Mouse (Mus musculus): ENCODE measurements around the gene Gm3448. TPM values are rescaled to one million over a fixed set of nuclear protein-coding genes. Genes with fewer than 3 reads are reported as not detected.
A peak's percentile ranks its signal among the peaks of the same experiment; 100 is the strongest.
"Not testable (repeated sequence)": the region's sequence is repeated elsewhere in the genome, so short reads cannot be mapped to it uniquely, and the experiment has no call there.

Gm3448 gene
- polyA plus RNA-seq, 1 experiment from 2014 or later: 5.6 TPM

DNA sequence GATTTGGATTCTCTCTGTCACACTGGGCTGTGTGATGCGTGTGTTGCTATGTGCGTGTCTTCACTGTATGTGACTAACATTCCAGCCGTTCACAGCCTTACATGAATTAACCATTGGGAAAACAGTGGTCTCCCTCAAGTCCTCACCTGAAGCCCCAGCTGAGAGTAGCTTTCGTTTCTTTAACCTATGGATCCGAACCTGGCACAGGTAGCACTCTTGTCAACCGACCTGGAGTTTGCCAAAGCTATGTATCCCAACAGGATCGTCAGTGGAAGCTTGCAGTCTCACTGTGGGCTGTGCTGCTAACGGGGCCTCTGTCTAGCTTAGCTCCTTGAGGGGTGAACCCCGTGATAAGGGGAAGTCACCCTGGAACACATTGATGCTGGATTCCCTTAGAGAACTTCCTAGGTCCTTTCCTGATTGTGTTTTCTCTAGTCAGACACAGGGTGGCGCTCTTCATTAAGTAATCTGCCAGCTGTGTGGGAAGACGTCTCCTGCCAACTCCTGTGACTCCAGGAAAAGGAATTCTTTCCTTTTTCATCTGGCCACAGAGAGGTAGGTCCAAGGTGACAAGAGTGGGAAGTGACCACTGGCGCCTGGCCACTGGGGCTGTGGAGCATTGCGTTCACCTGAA is 24.2 kb upstream of the Gm3448 start:
- H3K9ac ChIP-seq: 0 out of 2 replicates have a peak overlapping the region, but pooled peaks have one; percentile 2
- peak overlapping the region; percentile 63; the same call in 1 of the 2 replicates for H3K27ac ChIP-seq
- ATAC-seq: peak; percentile 81
- H3K9me3 ChIP-seq (replicated peaks): no peaks in the 10 kb centered on the region
- H3K4me2 ChIP-seq: peak overlapping the region; percentile 42
- 38% methylated on average over 13 of the region's 13 CpGs for WGBS
- peaks cover 12% of the 10 kb centered on the region for H3K4me1 ChIP-seq
- peaks cover 31% of the 10 kb centered on the region for H3K36me3 ChIP-seq (ENCODE audit: poor library complexity, severe bottlenecking)
- H3K27me3 ChIP-seq: no peaks in the 10 kb centered on the region
- H3K4me3 ChIP-seq: no peak overlapping the region

- H3K27ac ChIP-seq: no peak overlapping the region
- H3K27me3 ChIP-seq: no peaks in the 10 kb centered on the region
- H3K9ac ChIP-seq: no peak overlapping the region
- no peak overlapping the region for H3K4me2 ChIP-seq
- no peaks in the 10 kb centered on the region for H3K4me1 ChIP-seq
- ATAC-seq: no peak
- peaks cover 71% of the 10 kb centered on the region for H3K36me3 ChIP-seq (ENCODE audit: poor library complexity, severe bottlenecking)
- 91% methylated on average over 6 of the region's 6 CpGs for WGBS
- H3K4me3 ChIP-seq: no peak overlapping the region
- no peaks in the 10 kb centered on the region for H3K9me3 ChIP-seq (replicated peaks)
Measured at GRCm38 (mm10) chr17:15060356-15060755, 19.0 kb upstream of the Gm3448 start.

- ATAC-seq: no peak
Measured at GRCm38 (mm10) chr17:15059646-15060045, 18.3 kb upstream of the Gm3448 start.

DNA sequence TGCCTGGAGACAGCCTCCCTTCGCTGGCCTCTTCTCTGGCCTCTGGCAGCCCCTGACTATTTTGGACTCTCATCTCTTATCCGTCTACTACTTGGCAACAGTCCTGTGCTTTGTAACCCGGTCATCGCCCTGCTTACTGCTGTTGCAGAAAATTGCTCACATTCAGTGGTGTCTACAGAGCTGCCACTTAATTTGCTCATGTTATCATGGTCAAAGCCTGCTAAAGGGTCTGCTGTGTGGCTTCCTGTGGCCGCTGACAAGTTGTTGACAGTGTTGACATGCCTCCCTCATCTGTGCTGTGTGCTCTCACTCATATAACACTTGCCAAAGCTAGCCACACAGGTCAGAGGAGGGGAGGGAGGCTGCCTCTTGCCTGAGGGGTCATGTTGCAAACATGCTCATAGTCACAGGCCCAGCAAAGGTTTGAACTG is 16.8 kb upstream of the Gm3448 start:
- Histone ChIP-seq H3K4me2 (no peak overlapping the region), H3K4me1 (no peaks in the 10 kb centered on the region), H3K36me3 (ENCODE audit: poor library complexity, severe bottlenecking) (peaks cover 70% of the 10 kb centered on the region), H3K27ac (no peak overlapping the region), H3K4me3 (no peak overlapping the region), H3K9ac (no peak overlapping the region), H3K9me3 (replicated peaks) (no peaks in the 10 kb centered on the region), H3K27me3 (no peaks in the 10 kb centered on the region)
- no peak for ATAC-seq
- WGBS: 90% methylated on average over 5 of the region's 5 CpGs

More at GRCm38 (mm10) chr17:15059646-15060045, 18.3 kb upstream of the Gm3448 start:
- WGBS: 93% methylated on average over 14 of the region's 14 CpGs
- Histone ChIP-seq H3K9me3 (replicated peaks) (no peaks in the 10 kb centered on the region), H3K36me3 (ENCODE audit: poor library complexity, severe bottlenecking) (peaks cover 77% of the 10 kb centered on the region), H3K9ac (no peak overlapping the region), H3K27ac (no peak overlapping the region), H3K27me3 (no peaks in the 10 kb centered on the region), H3K4me3 (no peak overlapping the region), H3K4me1 (no peaks in the 10 kb centered on the region), H3K4me2 (no peak overlapping the region)

DNA sequence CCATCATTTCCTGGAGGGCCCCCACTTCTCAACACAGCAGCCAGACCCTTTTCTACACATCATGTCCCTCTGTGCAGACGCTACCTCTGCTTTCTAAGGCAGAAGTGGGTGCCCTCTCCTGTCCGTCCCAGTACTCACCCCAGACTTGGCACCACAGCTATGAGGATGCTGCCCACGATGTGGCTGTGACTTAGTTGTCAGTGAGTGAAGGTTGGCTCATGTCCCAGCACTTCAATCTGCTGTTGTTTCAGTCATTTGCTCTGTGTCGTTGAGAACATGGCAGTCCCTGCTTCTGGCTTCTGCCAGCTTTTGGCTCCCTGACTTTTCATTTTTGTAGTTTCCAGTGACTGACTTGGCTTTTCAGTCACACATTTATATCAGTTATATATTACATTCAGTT is 14.6 kb upstream of the Gm3448 start:
- no peak for ATAC-seq
- H3K4me1 ChIP-seq: no peaks in the 10 kb centered on the region
- 82% methylated on average over 4 of the region's 4 CpGs for WGBS
- no peak overlapping the region for H3K4me2 ChIP-seq
- no peak overlapping the region for H3K27ac ChIP-seq
- no peaks in the 10 kb centered on the region for H3K9me3 ChIP-seq (replicated peaks)
- H3K4me3 ChIP-seq: no peak overlapping the region
- peaks cover 49% of the 10 kb centered on the region for H3K36me3 ChIP-seq (ENCODE audit: poor library complexity, severe bottlenecking)
- no peaks in the 10 kb centered on the region for H3K27me3 ChIP-seq
- H3K9ac ChIP-seq: no peak overlapping the region

- ATAC-seq; H3K27ac ChIP-seq; H3K4me1 ChIP-seq; H3K9me3 ChIP-seq (replicated peaks); H3K4me3 ChIP-seq; H3K27me3 ChIP-seq; H3K4me2 ChIP-seq; H3K9ac ChIP-seq: not testable (repeated sequence)
- peaks cover 30% of the 10 kb centered on the region for H3K36me3 ChIP-seq (ENCODE audit: poor library complexity, severe bottlenecking)
- 92% methylated on average over 13 of the region's 13 CpGs for WGBS
Measured at GRCm38 (mm10) chr17:15053829-15054200, 12.5 kb upstream of the Gm3448 start.

DNA sequence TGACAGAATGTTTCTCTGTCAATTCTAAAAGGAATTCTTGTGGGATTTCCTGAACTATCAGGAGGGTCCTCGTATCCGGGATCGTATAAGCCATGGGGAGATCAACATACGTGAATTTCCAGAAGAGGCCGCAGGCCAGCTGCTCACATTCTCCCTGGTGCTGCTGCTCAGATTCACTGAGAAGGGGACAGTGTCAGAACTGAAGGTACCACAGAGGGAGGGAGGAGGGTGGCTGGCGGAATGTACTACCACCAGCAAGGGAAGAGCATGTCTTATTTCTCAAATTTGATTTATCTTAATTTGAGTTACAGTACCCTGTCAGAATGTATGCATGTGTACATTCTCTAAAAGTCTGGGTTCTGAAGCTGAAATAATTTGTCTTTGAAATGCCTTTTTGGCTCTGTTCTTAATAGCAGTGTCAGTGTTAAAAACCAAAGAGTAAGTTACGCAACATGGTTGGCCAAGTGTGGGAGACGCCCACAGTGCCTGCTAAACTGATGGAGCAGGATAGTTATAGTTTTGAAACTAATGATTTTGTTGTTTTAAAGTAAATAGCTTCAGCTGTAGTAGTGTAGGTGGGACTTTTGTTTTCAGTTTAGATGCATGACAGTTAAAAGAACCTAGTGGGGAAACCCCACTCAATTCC is 12.0 kb upstream of the Gm3448 start:
- not testable (repeated sequence) for H3K27ac ChIP-seq; ATAC-seq; H3K4me3 ChIP-seq; H3K27me3 ChIP-seq; H3K9me3 ChIP-seq (replicated peaks); H3K4me1 ChIP-seq; H3K9ac ChIP-seq; H3K4me2 ChIP-seq
- 96% methylated on average over 6 of the region's 8 CpGs for WGBS
- H3K36me3 ChIP-seq (ENCODE audit: poor library complexity, severe bottlenecking): peaks cover 25% of the 10 kb centered on the region

DNA sequence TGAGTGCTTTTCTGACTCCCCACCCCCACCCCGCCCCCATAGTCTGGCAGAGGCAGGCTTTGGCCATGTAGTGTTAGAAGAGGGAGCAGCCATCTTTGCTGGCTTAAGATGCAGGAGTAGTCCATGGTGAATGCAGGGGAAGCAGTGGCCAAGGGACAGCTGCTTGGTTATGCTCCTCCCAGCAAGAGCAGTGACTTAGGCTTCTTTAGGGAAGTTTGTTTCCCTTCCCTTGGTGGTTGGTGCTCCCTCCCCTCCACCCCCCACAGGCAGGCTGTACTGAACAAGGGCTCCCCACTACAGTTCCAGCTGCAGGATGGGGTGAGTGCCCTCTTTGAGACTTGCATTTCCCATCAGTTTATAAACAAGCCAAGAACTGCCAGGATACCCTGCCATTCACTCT is 11.4 kb upstream of the Gm3448 start:
- not testable (repeated sequence) for H3K9ac ChIP-seq; H3K27ac ChIP-seq; H3K27me3 ChIP-seq; H3K4me1 ChIP-seq; ATAC-seq; H3K4me3 ChIP-seq; H3K4me2 ChIP-seq; H3K9me3 ChIP-seq (replicated peaks)
- peaks cover 20% of the 10 kb centered on the region for H3K36me3 ChIP-seq (ENCODE audit: poor library complexity, severe bottlenecking)
- 60% methylated on average over 1 of the region's 1 CpGs for WGBS

GRCm38 (mm10) chr17:15050338-15050737 is 9.0 kb upstream of the Gm3448 start:
- WGBS: no CpG with 5 or more reads among the region's 1 CpGs
- not testable (repeated sequence) for H3K36me3 ChIP-seq (ENCODE audit: poor library complexity, severe bottlenecking)

GRCm38 (mm10) chr17:15040455-15040854 is 882 bp downstream of the Gm3448 start:
- H3K4me2 ChIP-seq; H3K27me3 ChIP-seq; H3K9me3 ChIP-seq (replicated peaks); ATAC-seq; H3K4me1 ChIP-seq; H3K9ac ChIP-seq; H3K36me3 ChIP-seq (ENCODE audit: poor library complexity, severe bottlenecking); H3K27ac ChIP-seq; H3K4me3 ChIP-seq: not testable (repeated sequence)
- no CpG with 5 or more reads among the region's 3 CpGs for WGBS

More at GRCm38 (mm10) chr17:15050338-15050737, 9.0 kb upstream of the Gm3448 start:
- H3K4me2 ChIP-seq; H3K9ac ChIP-seq; H3K27me3 ChIP-seq; H3K4me1 ChIP-seq; ATAC-seq; H3K27ac ChIP-seq; H3K9me3 ChIP-seq (replicated peaks); H3K4me3 ChIP-seq: not testable (repeated sequence)

DNA sequence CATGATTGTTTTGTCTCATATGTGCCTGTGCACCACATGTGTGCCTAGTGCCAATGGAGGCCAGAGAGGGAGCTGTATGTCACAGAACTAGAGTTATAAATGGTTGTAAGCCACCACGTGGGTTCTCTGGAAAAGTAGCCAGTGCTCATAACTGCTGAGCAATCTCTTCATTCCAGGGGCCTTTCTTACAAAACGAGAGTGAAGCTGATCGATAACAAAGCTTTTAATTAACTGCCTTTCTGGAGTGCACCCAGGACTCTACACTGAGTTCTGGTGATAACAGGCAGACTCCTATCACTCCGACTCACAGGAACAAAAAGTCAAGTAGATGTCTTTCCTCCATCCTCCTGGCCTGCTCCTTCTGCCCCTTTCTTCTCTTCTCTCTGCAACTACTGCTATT is 9.9 kb downstream of the Gm3448 start:
- H3K4me2 ChIP-seq; H3K9ac ChIP-seq; H3K9me3 ChIP-seq (replicated peaks); H3K4me1 ChIP-seq; H3K36me3 ChIP-seq (ENCODE audit: poor library complexity, severe bottlenecking); H3K27me3 ChIP-seq; ATAC-seq; H3K27ac ChIP-seq; H3K4me3 ChIP-seq: not testable (repeated sequence)
- no CpG with 5 or more reads among the region's 4 CpGs for WGBS

DNA sequence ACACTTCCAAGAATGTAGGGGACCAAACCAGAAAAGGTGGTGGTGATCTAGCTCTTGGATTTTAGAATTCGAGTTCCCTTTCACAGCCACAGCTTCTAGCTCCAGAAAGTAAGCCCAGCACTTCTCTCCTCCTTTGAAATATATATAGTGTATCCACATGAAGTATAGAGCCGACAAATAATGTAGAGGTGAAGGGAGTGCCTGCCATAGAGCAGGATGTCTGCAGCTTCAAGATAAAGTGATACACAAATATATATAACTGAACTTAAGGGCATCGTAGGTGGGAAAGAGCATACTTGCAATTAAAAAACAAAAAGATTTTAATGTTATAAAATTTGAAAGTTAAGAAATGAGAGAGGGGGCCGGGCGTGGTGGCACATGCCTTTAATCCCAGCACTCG is 15.8 kb downstream of the Gm3448 start:
- H3K27ac ChIP-seq; H3K9me3 ChIP-seq (replicated peaks); H3K9ac ChIP-seq; H3K4me1 ChIP-seq; H3K27me3 ChIP-seq; H3K4me3 ChIP-seq; H3K36me3 ChIP-seq (ENCODE audit: poor library complexity, severe bottlenecking); H3K4me2 ChIP-seq; ATAC-seq: not testable (repeated sequence)
- no CpG with 5 or more reads among the region's 6 CpGs for WGBS

Measured in forebrain, embryonic 13.5 days (tissue).